Mouse (Mus musculus) limb, embryonic 12.5 days (tissue): ENCODE data around the gene Wwp2. TPM values are rescaled to one million over a fixed set of nuclear protein-coding genes. Genes with fewer than 3 reads are reported as not detected.

Experiments
- ATAC-seq: fragments of 200-750 bp; cut with Nextera tagmentation; 2 replicates; pipeline ENCODE4 v1.8.0; 2017; ENCODE audit warnings: low read depth, moderate TSS enrichment; ENCODE audit not compliant: insufficient number of reproducible peaks, insufficient read depth, low FRiP score, low TSS enrichment
- H3K27ac ChIP-seq: fragments of 300-500 bp; sonication (generic); 2 replicates; pipeline ENCODE4 v1.5.1; 2016; ENCODE audit warnings: mild to moderate bottlenecking, moderate library complexity
- H3K27me3 ChIP-seq: fragments of 300-500 bp; sonication (generic); 2 replicates; pipeline ENCODE4 v1.6.1; 2016; ENCODE audit warnings: mild to moderate bottlenecking, moderate library complexity
- H3K36me3 ChIP-seq: fragments of 300-500 bp; sonication (generic); 2 replicates; pipeline ENCODE4 v1.6.1; 2016; ENCODE audit warnings: mild to moderate bottlenecking, moderate library complexity
- H3K4me1 ChIP-seq: fragments of 300-500 bp; sonication (generic); replicated peaks from 2 replicates; pipeline ENCODE4 v1.6.1; 2016
- H3K4me2 ChIP-seq: fragments of 300-500 bp; sonication (generic); 2 replicates; pipeline ENCODE4 v1.6.1; 2016; ENCODE audit warnings: mild to moderate bottlenecking, moderate library complexity
- H3K4me3 ChIP-seq: fragments of 300-500 bp; sonication (generic); replicated peaks from 2 replicates; pipeline ENCODE4 v1.5.1; 2016; ENCODE audit warnings: mild to moderate bottlenecking
- H3K9ac ChIP-seq: fragments of 300-500 bp; sonication (generic); replicated peaks from 2 replicates; pipeline ENCODE4 v1.6.1; 2016; ENCODE audit warnings: mild to moderate bottlenecking, moderate library complexity
- H3K9me3 ChIP-seq: fragments of 300-500 bp; sonication (generic); 2 replicates; pipeline ENCODE4 v1.6.1; 2016; ENCODE audit warnings: mild to moderate bottlenecking, moderate library complexity
- WGBS: fragments of 180-500 bp; shearing (Covaris S2); methylation state at CpG from one replicate; pipeline ENCODE4 v1.1.7; 2016; 5-methylcytosine and 5-hydroxymethylcytosine counted together
- polyA plus RNA-seq: library from polyadenylated mRNA; unstranded; fragments of >200 nt; fragmentation: Nextera tagmentation; extraction: Ambion mirVana; gene quantifications from 2 replicates; pipeline ENCODE4 v1.2.1, GENCODE M21; 2016

The Wwp2 gene
- polyA plus RNA-seq, 1 experiment from 2014 or later, result 277 TPM

DNA sequence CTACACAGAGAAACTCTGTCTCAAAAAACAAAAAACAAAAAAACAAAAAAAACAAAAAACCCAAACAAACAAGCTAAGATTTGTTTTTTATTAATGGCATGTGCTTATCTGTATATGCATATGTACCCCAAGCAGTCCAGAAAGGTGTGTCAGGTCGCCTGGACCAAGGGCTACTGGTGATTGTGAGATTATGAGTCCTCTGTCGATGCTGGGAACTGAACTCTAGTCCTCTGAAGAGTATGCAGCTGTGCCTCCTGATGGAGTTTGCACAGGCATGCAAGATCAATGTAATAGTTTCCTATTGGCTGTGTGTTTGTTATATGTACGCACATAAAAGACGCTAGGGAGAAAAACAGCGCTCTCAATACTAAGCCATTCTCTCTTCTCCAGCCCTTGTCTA lies 74.0 kb downstream of the Wwp2 start:
- WGBS, result 93% methylated on average over 5 of the region's 5 CpGs
- Histone ChIP-seq H3K9me3 (no peaks in the 10 kb centered on the region), H3K9ac (no peak overlapping the region), H3K4me1 (peaks cover 5% of the 10 kb centered on the region), H3K27me3 (no peaks in the 10 kb centered on the region), H3K4me2 (no peak overlapping the region), H3K27ac (peak overlapping the region; percentile 79), H3K4me3 (no peak overlapping the region), H3K36me3 (peaks cover 21% of the 10 kb centered on the region; the same call in 1 of the 2 replicates)
- ATAC-seq, result no peak

DNA sequence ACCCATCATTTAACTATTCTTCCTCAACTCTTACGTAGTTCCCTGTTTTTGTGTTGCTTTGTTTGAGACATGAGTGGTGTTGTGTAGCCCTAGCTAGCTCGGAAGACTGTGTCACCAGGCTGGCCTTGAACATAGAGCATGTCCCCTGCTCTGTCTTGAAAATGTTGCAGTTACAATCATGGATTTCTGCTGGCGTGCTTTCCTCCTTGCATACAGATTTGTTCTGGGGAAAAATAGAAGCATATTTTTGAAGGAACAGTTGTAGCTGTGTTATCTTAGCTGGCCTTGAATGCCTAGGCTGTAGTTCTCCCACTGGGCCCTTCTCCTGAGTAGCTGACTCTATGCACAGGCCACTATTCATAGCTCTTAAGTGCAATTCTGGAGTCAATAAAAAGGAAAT lies 74.6 kb downstream of the Wwp2 start:
- WGBS, result 83% methylated on average over 3 of the region's 3 CpGs

DNA sequence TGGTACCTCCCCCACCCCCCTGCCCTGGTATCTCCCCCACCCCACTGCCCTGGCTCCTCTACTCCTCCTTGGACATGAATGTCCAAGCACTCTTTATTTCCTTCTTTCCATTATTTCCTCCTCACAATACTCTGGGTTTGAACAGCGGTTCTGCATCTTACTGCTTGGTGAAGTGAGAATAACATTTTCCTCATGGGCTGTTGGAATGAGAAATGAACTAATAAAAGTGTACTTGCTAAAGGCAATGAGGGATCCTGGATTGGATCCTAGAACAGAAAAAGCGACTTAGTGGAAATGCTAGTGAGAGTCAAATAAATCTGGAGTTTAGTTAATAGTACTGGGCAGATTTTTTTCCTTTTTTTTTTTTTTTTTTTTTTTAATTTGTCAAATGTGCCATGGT lies 77.1 kb downstream of the Wwp2 start:
- H3K27me3 ChIP-seq, result no peaks in the 10 kb centered on the region
- no peak overlapping the region for H3K27ac ChIP-seq
- no peak for ATAC-seq
- no peak overlapping the region for H3K4me3 ChIP-seq
- H3K9me3 ChIP-seq, result no peaks in the 10 kb centered on the region
- no peak overlapping the region for H3K9ac ChIP-seq
- 83% methylated on average over 2 of the region's 2 CpGs for WGBS
- H3K4me2 ChIP-seq, result no peak overlapping the region
- H3K36me3 ChIP-seq, result peaks cover 7% of the 10 kb centered on the region
- no peaks in the 10 kb centered on the region for H3K4me1 ChIP-seq

More for the DNA sequence above, 74.6 kb downstream of the Wwp2 start:
- Histone ChIP-seq H3K36me3 (peaks cover 21% of the 10 kb centered on the region; the same call in 1 of the 2 replicates), H3K4me1 (0 out of 2 replicates have a peak, but pooled peaks cover 3% of the 10 kb centered on the region), H3K4me2 (no peak overlapping the region), H3K9me3 (no peaks in the 10 kb centered on the region), H3K4me3 (no peak overlapping the region), H3K27me3 (no peaks in the 10 kb centered on the region), H3K9ac (no peak overlapping the region), H3K27ac (peak overlapping the region; percentile 79)
- no peak for ATAC-seq

DNA sequence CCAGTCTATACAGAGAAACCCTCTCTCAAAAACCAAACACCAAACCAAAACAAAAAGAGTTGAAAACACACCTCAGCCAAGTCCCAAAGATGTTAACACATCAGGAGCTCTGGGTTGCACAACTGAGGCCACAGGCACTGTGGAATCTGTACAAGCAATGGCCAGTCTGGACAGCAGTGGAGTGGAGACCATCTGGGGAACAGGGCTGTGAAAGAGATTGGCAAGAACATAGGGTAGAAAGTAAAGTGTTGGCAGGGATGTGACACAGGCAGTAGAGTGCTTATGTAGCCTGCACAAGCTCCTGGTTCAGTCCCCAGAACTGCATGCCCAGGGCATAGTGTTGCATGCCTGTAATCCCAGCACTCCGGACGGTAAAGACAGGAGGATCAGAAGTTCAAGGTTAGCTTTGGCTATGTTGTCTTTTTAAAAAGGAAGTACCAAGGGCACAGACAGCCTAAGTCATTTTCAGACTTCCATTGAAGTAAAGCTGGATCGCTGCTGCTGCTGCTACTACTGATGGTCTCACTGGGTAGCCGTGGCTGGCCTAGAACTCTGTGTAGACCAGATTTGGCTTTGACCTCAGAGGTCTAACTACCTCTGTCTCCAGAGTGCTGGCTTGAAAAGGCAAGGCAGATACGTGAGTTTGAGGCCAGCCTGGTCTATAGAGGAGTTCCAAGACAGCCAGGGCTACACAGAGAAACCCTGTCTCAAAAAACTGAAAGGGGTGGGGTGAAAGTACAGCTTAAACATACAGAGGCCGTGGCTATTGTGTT lies 79.0 kb downstream of the Wwp2 start:
- Histone ChIP-seq H3K9ac (no peak overlapping the region), H3K27ac (no peak overlapping the region), H3K4me1 (peaks cover 7% of the 10 kb centered on the region; the same call in 1 of the 2 replicates), H3K27me3 (no peaks in the 10 kb centered on the region), H3K4me2 (no peak overlapping the region), H3K4me3 (no peak overlapping the region), H3K36me3 (peaks cover 13% of the 10 kb centered on the region), H3K9me3 (no peaks in the 10 kb centered on the region)
- no peak for ATAC-seq
- WGBS, result 86% methylated on average over 6 of the region's 6 CpGs

DNA sequence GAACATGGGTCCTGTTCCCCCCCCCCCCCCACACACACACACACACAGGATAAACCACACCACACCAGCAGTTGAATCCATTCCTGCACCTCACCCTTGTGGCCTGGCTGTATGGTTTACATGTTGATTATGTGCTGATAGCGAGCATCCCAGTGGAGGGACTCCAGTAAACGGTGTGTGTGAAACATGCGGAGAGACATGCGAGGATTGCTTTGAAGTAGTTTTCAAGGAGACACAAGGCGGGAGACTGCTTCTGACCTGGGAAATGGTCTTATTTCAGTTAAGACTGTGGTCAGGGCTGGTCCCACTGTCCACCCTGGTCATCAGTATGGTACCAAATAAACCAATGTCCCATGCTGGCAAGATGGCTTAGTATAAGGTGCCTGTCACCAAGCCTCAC lies 82.6 kb downstream of the Wwp2 start:
- no peak overlapping the region for H3K4me3 ChIP-seq
- H3K4me1 ChIP-seq, result peaks cover 14% of the 10 kb centered on the region
- peaks cover 13% of the 10 kb centered on the region for H3K36me3 ChIP-seq
- no peaks in the 10 kb centered on the region for H3K9me3 ChIP-seq
- H3K9ac ChIP-seq, result no peak overlapping the region
- no peak for ATAC-seq
- 82% methylated on average over 5 of the region's 5 CpGs for WGBS
- H3K27ac ChIP-seq, result peak overlapping the region; percentile 85
- no peak overlapping the region for H3K4me2 ChIP-seq
- no peaks in the 10 kb centered on the region for H3K27me3 ChIP-seq

DNA sequence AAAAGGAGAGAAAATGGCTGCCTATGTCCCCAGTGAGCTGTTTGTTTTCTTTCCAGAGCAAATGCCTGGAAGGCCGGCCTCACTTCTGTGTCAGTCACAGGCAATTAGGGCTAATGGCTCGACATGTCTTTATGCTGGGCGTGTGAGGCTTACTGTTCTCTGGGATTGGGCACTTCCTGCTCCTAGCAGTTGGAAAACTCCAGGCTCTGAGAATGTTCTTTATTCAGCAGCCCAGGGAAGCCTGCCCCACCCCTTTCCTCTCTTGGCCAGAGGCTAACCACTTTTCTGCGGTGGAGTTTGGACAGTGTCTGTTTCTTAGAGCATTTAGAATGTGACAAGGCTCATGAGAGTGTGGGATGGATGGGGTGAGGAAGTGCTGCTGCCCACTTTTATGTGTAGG lies 83.7 kb downstream of the Wwp2 start:
- Histone ChIP-seq H3K9me3 (no peaks in the 10 kb centered on the region), H3K4me3 (no peak overlapping the region), H3K4me2 (no peak overlapping the region), H3K36me3 (peaks cover 13% of the 10 kb centered on the region), H3K9ac (no peak overlapping the region), H3K27ac (peak overlapping the region; percentile 88), H3K27me3 (no peaks in the 10 kb centered on the region), H3K4me1 (peaks cover 14% of the 10 kb centered on the region)
- peak; percentile 73 for ATAC-seq
- 10% methylated on average over 4 of the region's 4 CpGs for WGBS

DNA sequence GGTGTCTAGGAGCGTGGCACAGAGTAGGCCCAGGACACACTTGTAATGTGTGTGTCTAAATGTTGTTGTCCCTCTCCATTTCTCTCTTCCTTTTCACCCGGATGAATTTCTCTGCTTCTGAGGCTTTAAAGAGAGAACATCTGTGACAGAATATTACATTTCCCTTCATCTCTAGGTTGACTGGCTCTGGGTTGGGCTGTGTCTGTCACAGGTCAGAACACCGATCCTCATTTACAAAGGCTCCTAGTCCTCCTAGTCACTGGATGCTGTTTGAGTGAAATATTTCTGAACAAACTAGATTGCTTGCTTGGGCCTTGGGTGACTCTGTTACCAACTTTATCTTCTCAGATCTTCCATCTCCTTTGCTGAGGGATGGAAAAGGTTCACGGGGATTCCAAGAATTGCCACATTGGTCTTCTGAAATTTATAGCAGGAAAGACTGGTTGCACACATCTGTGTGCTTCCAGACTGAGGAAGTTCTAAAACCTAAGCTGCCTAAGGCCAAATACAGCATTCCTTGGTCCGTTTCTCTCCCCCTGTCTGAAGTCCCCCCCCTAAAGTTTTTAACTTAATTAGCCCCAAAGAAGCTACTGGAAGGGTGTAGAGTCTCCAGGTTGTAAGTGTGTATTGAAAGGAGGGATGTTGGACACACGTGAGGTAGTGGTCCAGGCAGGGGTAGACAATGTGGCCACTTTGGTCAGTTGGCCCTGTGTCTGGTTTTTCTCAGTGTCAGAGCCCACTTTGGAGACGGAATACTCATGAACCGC lies 85.8 kb downstream of the Wwp2 start:
- H3K9me3 ChIP-seq, result no peaks in the 10 kb centered on the region
- whole genome bisulfite sequencing, result 55% methylated on average over 8 of the region's 8 CpGs
- H3K4me1 ChIP-seq, result peaks cover 14% of the 10 kb centered on the region
- no peak overlapping the region for H3K4me2 ChIP-seq
- peak overlapping the region; percentile 88 for H3K27ac ChIP-seq
- no peak overlapping the region for H3K4me3 ChIP-seq
- no peaks in the 10 kb centered on the region for H3K27me3 ChIP-seq
- H3K9ac ChIP-seq, result no peak overlapping the region
- peaks cover 13% of the 10 kb centered on the region for H3K36me3 ChIP-seq
- ATAC-seq, result no peak; the same call in 1 of the 2 replicates

DNA sequence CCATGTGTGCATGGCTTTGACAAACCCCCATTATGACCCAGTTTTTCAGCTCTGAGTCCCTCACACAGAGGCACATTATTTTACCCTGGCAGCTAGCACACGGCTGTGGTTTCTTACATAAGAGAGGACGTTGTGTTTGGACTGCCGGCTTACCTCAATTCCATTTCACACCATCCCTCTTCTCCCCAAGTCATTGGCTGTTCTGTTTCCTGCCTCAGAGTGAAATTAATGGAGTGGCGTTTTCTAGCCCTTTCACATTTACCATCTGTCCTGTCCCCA lies 86.3 kb downstream of the Wwp2 start:
- Histone ChIP-seq H3K36me3 (peaks cover 13% of the 10 kb centered on the region), H3K4me3 (no peak overlapping the region), H3K4me1 (peaks cover 14% of the 10 kb centered on the region), H3K9ac (no peak overlapping the region), H3K27ac (peak overlapping the region; percentile 88), H3K27me3 (no peaks in the 10 kb centered on the region), H3K4me2 (no peak overlapping the region), H3K9me3 (no peaks in the 10 kb centered on the region)
- peak; percentile 75; the same call in 1 of the 2 replicates for ATAC-seq
- 44% methylated on average over 4 of the region's 4 CpGs for WGBS

DNA sequence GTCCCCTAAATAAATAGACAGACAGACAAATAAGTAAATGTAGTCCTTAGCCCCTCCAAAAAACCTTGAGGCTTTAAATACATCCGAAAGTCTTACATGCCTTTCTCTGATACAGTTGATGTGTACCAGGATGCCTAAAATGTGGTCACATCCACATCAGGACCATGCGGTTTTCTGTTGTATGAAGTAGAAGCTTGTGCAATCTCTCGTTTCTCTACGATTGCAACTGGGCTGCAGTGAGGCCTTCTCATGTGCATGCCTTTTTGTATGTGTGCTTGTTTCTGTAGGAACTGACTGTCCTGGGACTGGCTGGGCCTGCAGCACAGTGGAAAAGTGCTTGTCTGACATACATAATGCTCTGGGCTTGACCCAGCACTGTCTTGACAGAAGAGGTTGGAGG lies 88.4 kb downstream of the Wwp2 start:
- 93% methylated on average over 4 of the region's 4 CpGs for WGBS
- H3K4me1 ChIP-seq, result peaks cover 8% of the 10 kb centered on the region; the same call in 1 of the 2 replicates
- no peak for ATAC-seq
- H3K27me3 ChIP-seq, result no peaks in the 10 kb centered on the region
- H3K36me3 ChIP-seq, result no peaks in the 10 kb centered on the region
- no peak overlapping the region for H3K9ac ChIP-seq
- no peaks in the 10 kb centered on the region for H3K9me3 ChIP-seq
- no peak overlapping the region for H3K4me3 ChIP-seq
- H3K27ac ChIP-seq, result 0 out of 2 replicates have a peak overlapping the region, but pooled peaks have one; percentile 59
- no peak overlapping the region for H3K4me2 ChIP-seq

DNA sequence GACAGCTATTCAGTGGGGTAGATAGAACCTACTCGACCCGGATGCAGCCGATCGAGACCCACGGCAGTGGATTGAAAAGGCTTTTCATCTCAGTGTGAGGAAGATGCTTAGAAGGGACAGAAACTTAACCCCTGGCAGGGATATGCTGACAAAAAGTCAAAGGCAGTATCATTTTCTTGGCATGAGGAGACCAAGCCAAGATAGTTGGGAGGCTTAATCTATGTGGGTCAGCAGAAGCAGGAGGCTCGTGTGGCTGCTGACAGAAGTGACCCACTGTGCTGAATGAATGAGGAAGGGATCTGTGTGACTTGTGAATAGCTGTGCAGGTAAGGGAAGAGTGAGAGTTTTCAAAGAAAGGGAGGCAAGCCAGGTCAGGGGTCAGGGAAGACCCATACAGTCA lies 92.6 kb downstream of the Wwp2 start:
- 91% methylated on average over 6 of the region's 6 CpGs for WGBS
- Histone ChIP-seq H3K27me3 (no peaks in the 10 kb centered on the region), H3K4me3 (no peak overlapping the region), H3K4me1 (no peaks in the 10 kb centered on the region), H3K4me2 (no peak overlapping the region), H3K36me3 (peaks cover 4% of the 10 kb centered on the region; the same call in 1 of the 2 replicates), H3K27ac (no peak overlapping the region), H3K9me3 (no peaks in the 10 kb centered on the region), H3K9ac (no peak overlapping the region)
- ATAC-seq, result no peak

DNA sequence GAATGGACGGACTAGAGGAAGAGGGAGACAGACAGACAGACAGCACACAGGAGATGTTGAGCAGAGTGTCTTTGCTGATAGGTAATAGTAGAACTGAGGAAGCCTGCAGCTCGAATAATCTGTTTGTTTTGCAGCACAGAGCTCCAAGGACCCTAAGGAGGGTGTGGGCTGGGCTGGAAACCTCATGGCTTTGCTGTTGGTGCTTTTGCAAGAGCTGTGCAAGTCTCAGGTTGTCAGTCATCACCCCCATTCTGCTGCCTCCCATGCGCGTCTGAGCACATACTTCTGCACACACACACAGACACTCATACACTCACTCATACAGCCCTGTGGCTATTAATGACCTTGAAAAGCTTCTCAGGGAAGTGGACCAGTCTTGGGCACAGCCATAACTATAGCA lies 101.3 kb downstream of the Wwp2 start:
- no peak for ATAC-seq
- peaks cover 46% of the 10 kb centered on the region for H3K36me3 ChIP-seq
- H3K4me1 ChIP-seq, result peaks cover 12% of the 10 kb centered on the region; the same call in 1 of the 2 replicates
- no peak overlapping the region for H3K9ac ChIP-seq
- 91% methylated on average over 4 of the region's 4 CpGs for WGBS
- no peak overlapping the region for H3K4me2 ChIP-seq
- peak overlapping the region; percentile 41; the same call in 1 of the 2 replicates for H3K27ac ChIP-seq
- H3K9me3 ChIP-seq, result no peaks in the 10 kb centered on the region
- H3K4me3 ChIP-seq, result no peak overlapping the region
- H3K27me3 ChIP-seq, result no peaks in the 10 kb centered on the region
